Mouse (Mus musculus) hindbrain, embryonic 16.5 days (tissue): ENCODE data around the gene Bmp3. TPM values are rescaled to one million over a fixed set of nuclear protein-coding genes. Genes with fewer than 3 reads are reported as not detected.

ENCODE experiments used
- ATAC-seq: fragments of 200-750 bp; cut with Nextera tagmentation; 2 replicates; pipeline ENCODE4 v1.8.0; 2017; ENCODE audit warnings: moderate TSS enrichment, moderate library complexity
- H3K27ac ChIP-seq: fragments of 300-500 bp; sonication (generic); 2 replicates; pipeline ENCODE4 v1.5.1; 2014; ENCODE audit warnings: low read depth, mild to moderate bottlenecking, control low read depth, low read length, moderate library complexity
- H3K27me3 ChIP-seq: fragments of 300-500 bp; sonication (generic); replicated peaks from 2 replicates; pipeline ENCODE4 v1.6.1; 2014; ENCODE audit warnings: low read length; ENCODE audit not compliant: control insufficient read depth, insufficient read depth
- H3K36me3 ChIP-seq: fragments of 300-500 bp; sonication (generic); 2 replicates; pipeline ENCODE4 v1.6.1; 2014; ENCODE audit warnings: mild to moderate bottlenecking, low read length, moderate library complexity, mixed read lengths; ENCODE audit not compliant: control insufficient read depth, insufficient read depth
- H3K4me1 ChIP-seq: fragments of 300-500 bp; sonication (generic); 2 replicates; pipeline ENCODE4 v1.6.1; 2014; ENCODE audit warnings: low read depth, low read length; ENCODE audit not compliant: control insufficient read depth, insufficient read depth
- H3K4me2 ChIP-seq: fragments of 300-500 bp; sonication (generic); 2 replicates; pipeline ENCODE4 v1.6.1; 2014; ENCODE audit warnings: mild to moderate bottlenecking, low read length, control low read depth, moderate library complexity
- H3K4me3 ChIP-seq: fragments of 300-500 bp; sonication (generic); 2 replicates; pipeline ENCODE4 v1.5.1; 2014; ENCODE audit warnings: mild to moderate bottlenecking, low read length, control low read depth, moderate library complexity
- H3K9ac ChIP-seq: fragments of 300-500 bp; sonication (generic); 2 replicates; pipeline ENCODE4 v1.6.1; 2014; ENCODE audit warnings: low read depth, mild to moderate bottlenecking, control low read depth, low read length, moderate library complexity
- H3K9me3 ChIP-seq: fragments of 300-500 bp; sonication (generic); 2 replicates; pipeline ENCODE4 v1.6.1; 2014; ENCODE audit warnings: mild to moderate bottlenecking, low read length, moderate library complexity; ENCODE audit not compliant: control insufficient read depth
- WGBS: fragments of 180-500 bp; shearing (Covaris S2); extraction: QIAGEN DNeasy Blood & Tissue Kit; methylation state at CpG from one replicate; pipeline ENCODE4 v1.1.7; 2014; 5-methylcytosine and 5-hydroxymethylcytosine counted together
- polyA plus RNA-seq: library from polyadenylated mRNA; unstranded; fragments of >200 nt; fragmentation: Nextera tagmentation; extraction: Ambion mirVana; gene quantifications from 2 replicates; pipeline ENCODE4 v1.2.1, GENCODE M21; 2015

Bmp3 gene
- polyA plus RNA-seq, 1 experiment from 2014 or later = 1.9 TPM

DNA sequence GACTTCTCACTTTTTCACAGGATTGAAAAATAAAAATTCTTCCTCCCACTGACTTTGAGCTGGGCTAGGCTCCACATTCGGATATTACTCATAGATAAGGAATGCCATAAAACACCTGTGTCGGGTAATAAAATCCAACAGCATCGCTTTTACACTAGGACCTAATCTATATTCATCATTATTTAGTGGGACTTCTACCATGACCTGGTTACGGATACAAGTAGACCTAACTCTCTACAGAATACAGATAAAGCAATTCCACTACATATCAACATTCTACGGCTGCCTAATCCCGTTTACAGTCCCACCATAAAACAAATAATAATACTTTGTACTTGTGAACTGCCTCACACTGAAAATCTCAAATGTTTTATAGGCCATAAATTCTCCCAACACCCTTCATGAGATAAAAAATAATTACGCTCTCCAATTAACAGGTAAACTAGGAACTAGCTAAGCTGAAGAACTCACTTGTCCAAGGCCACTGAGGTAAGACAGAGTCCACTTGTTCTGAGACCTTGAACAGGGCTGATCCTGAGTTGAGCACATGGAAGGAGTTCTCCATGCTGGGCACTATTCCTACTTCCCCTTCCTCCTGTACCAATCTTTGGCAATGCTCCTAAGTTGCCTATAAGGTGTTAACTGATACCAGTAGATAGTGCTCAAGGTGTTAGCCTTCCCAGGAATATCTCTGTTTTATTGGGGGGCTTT is 11.5 kb upstream of the Bmp3 start:
- Histone ChIP-seq H3K4me3 (no peak overlapping the region), H3K4me2 (no peak overlapping the region), H3K27ac (no peak overlapping the region), H3K9me3 (no peaks in the 10 kb centered on the region), H3K9ac (no peak overlapping the region), H3K27me3 (no peaks in the 10 kb centered on the region), H3K36me3 (no peaks in the 10 kb centered on the region), H3K4me1 (no peaks in the 10 kb centered on the region)
- ATAC-seq = no peak
- WGBS = 90% methylated on average over 7 of the region's 7 CpGs

DNA sequence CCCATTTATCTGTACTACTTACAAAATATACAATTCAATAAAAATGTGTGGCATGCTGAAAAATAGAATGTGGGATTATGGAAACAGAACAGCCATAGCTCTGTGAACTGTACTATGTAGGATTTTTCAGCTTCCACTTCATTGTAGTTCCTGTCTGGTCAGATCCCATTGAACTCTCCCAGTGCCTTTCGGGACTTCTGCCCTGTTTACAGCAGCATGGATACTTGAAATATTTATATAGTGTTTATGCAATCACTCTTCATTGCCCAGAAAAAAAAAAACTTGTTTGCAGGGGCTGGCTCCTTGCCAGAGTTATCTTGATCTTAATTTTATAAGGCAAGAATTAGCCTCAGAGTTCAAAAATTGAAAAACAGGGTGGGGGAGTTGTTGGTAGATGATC is 9.6 kb upstream of the Bmp3 start:
- H3K4me2 ChIP-seq = no peak overlapping the region
- WGBS = 89% methylated on average over 1 of the region's 1 CpGs
- no peaks in the 10 kb centered on the region for H3K9me3 ChIP-seq
- H3K4me1 ChIP-seq = no peaks in the 10 kb centered on the region
- H3K4me3 ChIP-seq = no peak overlapping the region
- ATAC-seq = no peak
- H3K27me3 ChIP-seq = no peaks in the 10 kb centered on the region
- no peaks in the 10 kb centered on the region for H3K36me3 ChIP-seq
- no peak overlapping the region for H3K9ac ChIP-seq
- no peak overlapping the region for H3K27ac ChIP-seq

DNA sequence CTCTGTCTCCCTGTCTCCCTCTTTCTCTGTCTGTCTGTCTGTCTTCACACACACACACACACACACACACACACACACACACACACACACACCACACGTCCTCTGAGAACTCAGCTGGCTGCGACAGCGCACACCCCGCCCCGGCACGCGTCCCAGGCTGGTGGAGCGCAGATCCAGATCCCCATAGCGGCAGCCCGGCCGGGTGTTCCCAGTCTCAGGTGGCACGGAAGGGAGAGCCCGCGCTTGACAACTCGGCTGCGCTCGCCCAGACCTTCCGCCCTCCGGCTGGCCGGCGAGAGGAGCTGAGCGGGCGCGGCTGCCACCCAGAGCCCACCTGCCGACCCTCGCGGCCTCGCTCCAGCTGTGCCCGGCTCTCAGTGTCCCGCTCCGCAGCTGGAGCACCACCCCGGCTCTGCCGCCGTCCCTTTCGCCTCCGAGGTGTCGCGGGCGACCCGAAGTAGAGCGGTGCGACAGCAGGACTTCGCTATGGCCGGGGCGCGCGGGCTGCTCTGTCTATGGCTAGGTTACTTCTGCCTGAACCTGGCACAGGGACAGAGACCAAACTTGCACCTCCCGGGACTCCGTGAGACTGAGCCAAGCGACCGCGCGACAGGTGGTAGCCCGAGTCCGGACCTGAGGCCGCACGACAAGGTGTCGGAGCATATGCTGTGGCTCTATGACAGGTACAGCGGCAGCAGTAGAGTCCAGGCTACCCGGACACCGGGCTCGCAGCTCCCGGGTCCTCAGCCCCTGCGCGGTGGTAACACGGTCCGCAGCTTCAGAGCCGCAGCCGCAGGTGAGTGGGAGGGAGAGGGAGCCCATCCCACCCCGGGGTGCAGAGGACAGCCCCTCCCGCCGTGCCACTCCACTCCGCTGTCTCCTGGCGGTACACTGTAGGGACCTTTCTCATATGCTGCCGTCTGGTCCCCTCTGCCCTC is 681 bp downstream of the Bmp3 start:
- peak overlapping the region; percentile 89 for H3K4me2 ChIP-seq
- peak overlapping the region; percentile 56 for H3K4me3 ChIP-seq
- WGBS = under 1% methylated on average over 65 of the region's 75 CpGs
- H3K36me3 ChIP-seq = no peaks in the 10 kb centered on the region
- no peaks in the 10 kb centered on the region for H3K9me3 ChIP-seq
- peaks cover 4% of the 10 kb centered on the region; the same call in 1 of the 2 replicates for H3K4me1 ChIP-seq
- no peak overlapping the region for H3K27ac ChIP-seq
- peak; percentile 75 for ATAC-seq
- peaks cover 7% of the 10 kb centered on the region for H3K27me3 ChIP-seq
- peak overlapping the region; percentile 69 for H3K9ac ChIP-seq

DNA sequence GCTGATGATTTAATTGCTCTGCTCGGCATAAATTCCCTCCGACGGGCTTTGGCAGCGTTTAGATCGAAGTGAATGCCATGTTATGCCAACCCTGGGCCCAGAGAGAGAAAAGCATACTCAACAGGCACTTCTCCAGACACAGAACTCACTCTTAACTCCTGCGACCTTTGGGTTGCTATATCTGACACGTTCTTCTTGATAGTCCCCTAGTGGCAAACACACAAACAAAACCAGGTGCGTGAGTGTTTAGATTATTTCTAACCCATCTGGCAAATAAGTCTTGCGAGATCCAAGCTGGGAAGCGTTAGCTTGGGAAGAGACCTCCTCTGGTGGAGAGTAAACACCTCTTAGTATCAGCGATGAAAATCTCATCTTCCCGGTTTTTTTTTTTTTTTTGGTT is 1.5 kb downstream of the Bmp3 start:
- H3K9ac ChIP-seq = peak overlapping the region; percentile 69

DNA sequence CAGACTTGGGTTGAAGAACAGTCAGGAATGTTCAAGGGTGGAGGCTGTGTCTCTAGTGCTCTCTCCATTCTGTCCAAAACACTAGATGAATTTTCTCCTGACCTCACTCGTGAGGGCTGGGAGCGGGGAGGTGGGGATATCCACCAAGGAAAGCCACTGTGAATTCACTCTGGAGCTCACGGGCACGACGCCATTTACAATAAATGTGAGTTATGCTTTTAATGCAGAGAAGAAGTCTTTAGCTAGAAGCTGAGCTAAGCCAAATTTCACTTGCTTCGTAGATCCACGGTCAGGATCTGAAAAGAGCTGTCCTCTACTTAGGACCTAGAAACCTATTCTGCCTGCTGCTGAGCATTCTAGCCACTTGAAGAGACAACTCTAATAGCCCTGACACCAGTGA is 2.1 kb downstream of the Bmp3 start:
- WGBS = 68% methylated on average over 7 of the region's 7 CpGs
- no peak for ATAC-seq
- peak overlapping the region; percentile 56 for H3K4me3 ChIP-seq
- peak overlapping the region; percentile 25 for H3K4me2 ChIP-seq
- peaks cover 4% of the 10 kb centered on the region; the same call in 1 of the 2 replicates for H3K4me1 ChIP-seq
- H3K9ac ChIP-seq = no peak overlapping the region
- peaks cover 7% of the 10 kb centered on the region for H3K27me3 ChIP-seq
- no peaks in the 10 kb centered on the region for H3K9me3 ChIP-seq
- H3K27ac ChIP-seq = no peak overlapping the region
- H3K36me3 ChIP-seq = no peaks in the 10 kb centered on the region

More for the DNA sequence above, 1.5 kb downstream of the Bmp3 start:
- no peaks in the 10 kb centered on the region for H3K36me3 ChIP-seq
- ATAC-seq = no peak
- peak overlapping the region; percentile 89 for H3K4me2 ChIP-seq
- peaks cover 7% of the 10 kb centered on the region for H3K27me3 ChIP-seq
- 12% methylated on average over 12 of the region's 12 CpGs for WGBS
- H3K9me3 ChIP-seq = no peaks in the 10 kb centered on the region
- H3K27ac ChIP-seq = no peak overlapping the region
- H3K4me1 ChIP-seq = peaks cover 4% of the 10 kb centered on the region; the same call in 1 of the 2 replicates
- H3K4me3 ChIP-seq = peak overlapping the region; percentile 56

DNA sequence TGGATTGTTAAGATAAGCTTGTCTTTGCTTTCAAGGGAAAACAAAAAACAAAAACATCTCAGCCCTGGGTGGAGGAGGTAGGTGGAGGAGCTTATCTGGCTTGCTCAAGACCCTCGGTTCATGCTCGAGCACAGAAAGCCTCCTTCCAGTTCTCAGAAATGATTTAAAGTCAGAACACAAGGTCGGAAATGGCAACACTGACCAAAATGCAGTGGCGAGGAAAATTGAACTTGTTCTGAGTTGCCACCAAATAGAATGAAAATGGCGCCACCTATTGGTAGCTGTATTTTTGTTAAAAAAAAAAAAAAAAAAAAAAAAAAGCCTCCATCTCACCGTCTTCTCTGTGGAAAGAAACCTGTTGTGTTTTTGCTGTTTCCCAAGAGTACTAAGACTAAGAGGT is 9.7 kb downstream of the Bmp3 start:
- Histone ChIP-seq H3K9ac (peak overlapping the region; percentile 7; the same call in 1 of the 2 replicates), H3K4me2 (peak overlapping the region; percentile 43), H3K27me3 (no peaks in the 10 kb centered on the region), H3K4me3 (no peak overlapping the region), H3K27ac (no peak overlapping the region), H3K4me1 (no peaks in the 10 kb centered on the region; the same call in 1 of the 2 replicates), H3K36me3 (no peaks in the 10 kb centered on the region), H3K9me3 (no peaks in the 10 kb centered on the region)
- ATAC-seq = no peak
- 0% methylated on average over 6 of the region's 6 CpGs for WGBS

DNA sequence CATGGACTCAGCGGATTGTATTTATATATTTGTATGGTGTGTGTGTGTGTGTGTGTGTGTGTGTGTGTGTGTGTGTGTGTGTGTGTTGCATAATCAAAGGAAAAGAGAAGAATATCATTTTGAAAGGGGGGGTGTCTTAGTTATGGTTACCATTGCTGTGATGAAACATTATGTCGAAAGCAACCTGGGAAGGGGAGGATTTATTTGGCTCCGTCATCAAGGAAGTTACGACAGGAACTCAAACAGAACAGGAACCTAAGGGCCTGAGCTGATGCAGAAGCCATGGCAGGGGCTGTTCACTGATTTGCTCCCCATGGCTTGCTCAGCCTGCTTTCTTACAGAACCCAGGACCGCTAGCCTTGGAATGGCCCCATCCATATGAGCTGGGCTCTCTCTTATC is 10.9 kb downstream of the Bmp3 start:
- Histone ChIP-seq H3K36me3 (no peaks in the 10 kb centered on the region), H3K9me3 (no peaks in the 10 kb centered on the region), H3K27ac (no peak overlapping the region), H3K4me3 (no peak overlapping the region), H3K4me1 (no peaks in the 10 kb centered on the region; the same call in 1 of the 2 replicates), H3K27me3 (no peaks in the 10 kb centered on the region), H3K4me2 (no peak overlapping the region), H3K9ac (no peak overlapping the region)
- WGBS = 89% methylated on average over 5 of the region's 5 CpGs
- ATAC-seq = no peak

DNA sequence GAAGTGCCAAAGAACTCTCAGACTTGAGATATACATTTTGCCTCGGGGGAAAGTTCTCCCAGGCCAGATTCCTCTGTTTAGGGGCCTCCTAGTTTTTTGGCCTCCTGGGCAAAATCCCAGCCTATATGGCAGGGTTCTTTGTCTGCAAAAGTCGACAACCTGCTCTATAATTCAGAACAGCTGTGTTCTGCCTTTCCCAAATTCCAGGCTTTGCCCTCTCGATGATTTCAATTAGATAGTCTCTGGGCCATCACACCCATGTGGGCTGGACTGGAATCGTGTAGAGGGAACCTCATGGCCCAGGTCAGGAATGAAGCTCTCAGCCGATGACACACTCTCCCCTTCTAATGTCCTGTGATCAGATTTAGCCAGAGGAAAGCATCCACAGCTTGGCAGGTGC is 21.8 kb downstream of the Bmp3 start:
- H3K27me3 ChIP-seq = no peaks in the 10 kb centered on the region
- H3K4me3 ChIP-seq = no peak overlapping the region
- H3K27ac ChIP-seq = no peak overlapping the region
- 71% methylated on average over 5 of the region's 5 CpGs for WGBS
- no peaks in the 10 kb centered on the region for H3K9me3 ChIP-seq
- H3K4me1 ChIP-seq = no peaks in the 10 kb centered on the region
- H3K9ac ChIP-seq = no peak overlapping the region
- no peak overlapping the region for H3K4me2 ChIP-seq
- ATAC-seq = no peak
- H3K36me3 ChIP-seq = no peaks in the 10 kb centered on the region

DNA sequence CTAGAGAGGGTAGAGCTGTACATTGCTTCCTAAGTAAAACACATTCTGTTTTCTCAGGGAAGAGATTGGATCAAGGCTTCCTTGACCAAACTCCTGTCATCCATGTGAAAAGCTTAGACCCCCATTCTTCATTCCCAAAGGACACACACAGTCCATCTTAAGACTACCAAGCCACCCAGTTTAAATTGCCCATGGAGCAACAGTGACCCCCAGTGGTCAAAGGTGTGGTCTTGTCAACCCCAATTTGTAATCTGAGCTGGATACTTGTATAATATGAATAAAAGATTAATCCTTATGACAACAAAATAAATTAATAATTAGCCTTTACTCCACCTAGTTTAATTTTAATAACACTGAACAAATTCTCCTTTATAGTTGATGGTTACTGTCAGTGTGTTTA is 24.7 kb downstream of the Bmp3 start:
- ATAC-seq = no peak

More for the DNA sequence above, 24.7 kb downstream of the Bmp3 start:
- no peak overlapping the region for H3K4me2 ChIP-seq
- H3K9ac ChIP-seq = no peak overlapping the region
- H3K9me3 ChIP-seq = no peaks in the 10 kb centered on the region
- H3K27ac ChIP-seq = no peak overlapping the region
- no peaks in the 10 kb centered on the region for H3K36me3 ChIP-seq
- H3K4me3 ChIP-seq = no peak overlapping the region
- H3K4me1 ChIP-seq = no peaks in the 10 kb centered on the region
- no peaks in the 10 kb centered on the region for H3K27me3 ChIP-seq
